Comparison of ENCODE assay signal across 8 mouse cellular contexts in genomic region chr14:46883871-46884441, GRCm38 (mm10). TPM values are rescaled to one million over a fixed set of nuclear protein-coding genes. Genes with fewer than 3 reads are reported as not detected.
DNase-seq lines count a peak whose midpoint lies in the region; ATAC-seq lines count a peak whose summit lies in the region.

No protein-coding gene starts in this region.

- no peaks in the 10 kb centered on the region for H3K9me3 ChIP-seq in forebrain, embryonic 11.5 days (ENCODE audit: control insufficient read depth, low read length)
- no peaks in the 10 kb centered on the region for H3K9me3 ChIP-seq in heart, embryonic 16.5 days (replicated peaks; ENCODE audit: control insufficient read depth, low read length)
- no peaks in the 10 kb centered on the region for H3K9me3 ChIP-seq in liver, embryonic 16.5 days (replicated peaks; ENCODE audit: control insufficient read depth, low read length)
- H3K9me3 ChIP-seq in neural tube, embryonic 13.5 days, result no peaks in the 10 kb centered on the region

- H3K27me3 ChIP-seq in forebrain, embryonic 11.5 days (ENCODE audit: control insufficient read depth, insufficient read depth, low read length), result no peaks in the 10 kb centered on the region; the same call in 1 of the 2 replicates
- H3K27me3 ChIP-seq in heart, embryonic 16.5 days (ENCODE audit: control insufficient read depth, insufficient read depth, low read length), result no peaks in the 10 kb centered on the region
- H3K27me3 ChIP-seq in liver, embryonic 16.5 days (ENCODE audit: control insufficient read depth, insufficient read depth, low read depth, low read length), result peaks cover 65% of the 10 kb centered on the region
- peaks cover 19% of the 10 kb centered on the region for H3K27me3 ChIP-seq in neural tube, embryonic 13.5 days

- peak overlapping the region; percentile 58 for H3K9ac ChIP-seq in forebrain, embryonic 11.5 days (ENCODE audit: low read length)
- H3K9ac ChIP-seq in heart, embryonic 16.5 days (ENCODE audit: low read length), result peak overlapping the region; percentile 94
- H3K9ac ChIP-seq in liver, embryonic 16.5 days (ENCODE audit: low read depth, low read length), result peak overlapping the region; percentile 32; the same call in 1 of the 2 replicates
- H3K9ac ChIP-seq in neural tube, embryonic 13.5 days, result peak overlapping the region; percentile 69

- 0 out of 2 replicates have a peak, but pooled peaks have one; percentile 4 for ATAC-seq in forebrain, embryonic 11.5 days (replicated peaks; ENCODE audit: low FRiP score)
- ATAC-seq in heart, embryonic 16.5 days (replicated peaks; ENCODE audit: extremely low read depth, insufficient read depth, low FRiP score), result no peak
- no peak for ATAC-seq in liver, embryonic 16.5 days (ENCODE audit: low read depth)
- ATAC-seq in neural tube, embryonic 13.5 days (ENCODE audit: low read depth), result peak; percentile 11

- DNase-seq in 3T3-L1 (ENCODE audit: low read depth, low spot score), result peak; percentile 54
- DNase-seq in adrenal gland, postnatal 14 days, result peak; percentile 51
- DNase-seq in forebrain, embryonic 11.5 days (ENCODE audit: low spot score), result peak; percentile 83
- peak; percentile 20 to 60 for DNase-seq in kidney, postnatal 25 days
- DNase-seq in thymus, postnatal 25 days, result peak; percentile 14

- peaks cover 12% of the 10 kb centered on the region; the same call in 1 of the 2 replicates for H3K4me1 ChIP-seq in forebrain, embryonic 11.5 days (replicated peaks; ENCODE audit: control insufficient read depth, insufficient read depth, low read length)
- H3K4me1 ChIP-seq in heart, embryonic 16.5 days (ENCODE audit: control insufficient read depth, insufficient read depth, low read length), result peaks cover 30% of the 10 kb centered on the region
- H3K4me1 ChIP-seq in liver, embryonic 16.5 days (ENCODE audit: control insufficient read depth, low read depth, low read length), result no peaks in the 10 kb centered on the region
- peaks cover 31% of the 10 kb centered on the region for H3K4me1 ChIP-seq in neural tube, embryonic 13.5 days (replicated peaks)

- H3K4me3 ChIP-seq in forebrain, embryonic 11.5 days (ENCODE audit: low read depth, low read length), result peak overlapping the region; percentile 58
- peak overlapping the region; percentile 87 for H3K4me3 ChIP-seq in heart, embryonic 16.5 days (ENCODE audit: low read length)
- H3K4me3 ChIP-seq in liver, embryonic 16.5 days (ENCODE audit: low read depth, low read length), result peak overlapping the region; percentile 47
- peak overlapping the region; percentile 67 for H3K4me3 ChIP-seq in neural tube, embryonic 13.5 days

- H3K27ac ChIP-seq in forebrain, embryonic 11.5 days (ENCODE audit: low read depth, low read length), result 0 out of 2 replicates have a peak overlapping the region, but pooled peaks have one; percentile 15
- peak overlapping the region; percentile 99 for H3K27ac ChIP-seq in heart, embryonic 16.5 days (ENCODE audit: low read length)
- 0 out of 2 replicates have a peak overlapping the region, but pooled peaks have one; percentile 24 for H3K27ac ChIP-seq in liver, embryonic 16.5 days (ENCODE audit: low read length)
- peak overlapping the region; percentile 79 for H3K27ac ChIP-seq in neural tube, embryonic 13.5 days (replicated peaks)

- WGBS in forebrain, embryonic 11.5 days, result 2% methylated on average over 27 of the region's 29 CpGs
- WGBS in heart, embryonic 16.5 days, result under 1% methylated on average over 28 of the region's 29 CpGs
- 1% methylated on average over 28 of the region's 29 CpGs for WGBS in liver, embryonic 16.5 days (ENCODE audit: insufficient replicate concordance)
- 0% methylated on average over 27 of the region's 29 CpGs for WGBS in neural tube, embryonic 13.5 days

- peak overlapping the region; percentile 80 for H3K4me2 ChIP-seq in forebrain, embryonic 11.5 days (ENCODE audit: low read depth, low read length, severe bottlenecking)
- peak overlapping the region; percentile 92 for H3K4me2 ChIP-seq in heart, embryonic 16.5 days (ENCODE audit: low read depth, low read length)
- peak overlapping the region; percentile 67 for H3K4me2 ChIP-seq in liver, embryonic 16.5 days (ENCODE audit: low read depth, low read length)
- H3K4me2 ChIP-seq in neural tube, embryonic 13.5 days, result peak overlapping the region; percentile 99

- no peaks in the 10 kb centered on the region for H3K36me3 ChIP-seq in forebrain, embryonic 11.5 days (ENCODE audit: control insufficient read depth, insufficient read depth, low read length)
- H3K36me3 ChIP-seq in heart, embryonic 16.5 days (ENCODE audit: control insufficient read depth, insufficient read depth), result 0 out of 2 replicates have a peak, but pooled peaks cover 4% of the 10 kb centered on the region
- H3K36me3 ChIP-seq in liver, embryonic 16.5 days (ENCODE audit: control insufficient read depth, insufficient read depth), result no peaks in the 10 kb centered on the region
- H3K36me3 ChIP-seq in neural tube, embryonic 13.5 days, result no peaks in the 10 kb centered on the region

RNA-seq across cellular contexts. Expression of gene Samd4, which starts 1.3 kb away (rescaled TPM):
- 17.9 and 19.7 TPM in 2 replicates for total RNA-seq in adrenal gland, postnatal 14 days (2021)
- polyA plus RNA-seq in forebrain, embryonic 11.5 days (2014; fragmentation: Nextera tagmentation; extraction: Ambion mirVana), result 2.9 and 4.2 TPM in 2 replicates
- polyA plus RNA-seq in heart, embryonic 16.5 days (2015; fragmentation: Nextera tagmentation; extraction: Ambion mirVana), result 16.1 and 17.8 TPM in 2 replicates
- polyA plus RNA-seq in liver, embryonic 16.5 days (2015; fragmentation: Nextera tagmentation; extraction: Ambion mirVana), result 0.58 and 0.87 TPM in 2 replicates
- polyA plus RNA-seq in neural tube, embryonic 13.5 days (2015; fragmentation: Nextera tagmentation; extraction: Ambion mirVana), result 3.1 and 4.5 TPM in 2 replicates

RNA-seq across cellular contexts. Expression of gene Cgrrf1, which starts 52.0 kb away (rescaled TPM):
- 40.7 and 45.7 TPM in 2 replicates for total RNA-seq in adrenal gland, postnatal 14 days (2021)
- 30.2 and 33.9 TPM in 2 replicates for polyA plus RNA-seq in forebrain, embryonic 11.5 days (2014; fragmentation: Nextera tagmentation; extraction: Ambion mirVana)
- 27.0 and 28.4 TPM in 2 replicates for polyA plus RNA-seq in heart, embryonic 16.5 days (2015; fragmentation: Nextera tagmentation; extraction: Ambion mirVana)
- polyA plus RNA-seq in liver, embryonic 16.5 days (2015; fragmentation: Nextera tagmentation; extraction: Ambion mirVana), result 18.4 and 19.7 TPM in 2 replicates
- 22.2 and 24.4 TPM in 2 replicates for polyA plus RNA-seq in neural tube, embryonic 13.5 days (2015; fragmentation: Nextera tagmentation; extraction: Ambion mirVana)

Comparison
In these comparisons a context has a peak if more than half of its experiments do, and no peak if none do; other contexts are left out.
1. DNase-seq: peak in every context shown above with its lines; median percentile 83 in forebrain, embryonic 11.5 days; 54 in 3T3-L1; 51 in adrenal gland, postnatal 14 days; 40 in kidney, postnatal 25 days; 14 in thymus, postnatal 25 days.
2. ATAC-seq: peak in forebrain, embryonic 11.5 days (single experiment) and neural tube, embryonic 13.5 days (single experiment); none in heart, embryonic 16.5 days (single experiment) and liver, embryonic 16.5 days (single experiment).
3. H3K27ac ChIP-seq: peak in every context shown above with its lines; median percentile 99 in heart, embryonic 16.5 days; 79 in neural tube, embryonic 13.5 days; 24 in liver, embryonic 16.5 days; 15 in forebrain, embryonic 11.5 days.
4. H3K9ac ChIP-seq: peak in every context shown above with its lines; median percentile 94 in heart, embryonic 16.5 days; 69 in neural tube, embryonic 13.5 days; 58 in forebrain, embryonic 11.5 days; 32 in liver, embryonic 16.5 days.
5. Peak in every context shown above with its lines, with median percentiles within 50 percentile points of each other: H3K4me2 ChIP-seq and H3K4me3 ChIP-seq.